26 mouse cellular contexts compared by ENCODE assay signal in genomic region chr13:105619308-105619707, GRCm38 (mm10).
"Had no signal": no experiment of that assay in that cellular context is flagged by ENCODE, and none has a peak within 500 bp of the region (broad histone marks: within the 10 kb centered on the region; RNA-seq: fewer than 3 reads in every experiment).

No protein-coding gene starts in this region.

- H3K4me1 ChIP-seq: heart, embryonic 10.5 days; heart, embryonic 12.5 days; hindbrain, embryonic 10.5 days; hindbrain, embryonic 12.5 days; intestine, embryonic 15.5 days; limb, embryonic 13.5 days; limb, embryonic 15.5 days; liver, embryonic 12.5 days had no signal

- DNase-seq: gastrocnemius, adult 2 months; gastrocnemius, postnatal 10 days; gastrocnemius, postnatal 25 days; heart, postnatal 10 days; heart, postnatal 4 days; kidney, adult 18-20 months; kidney, adult 8-10 months; kidney, postnatal 14 days; kidney, postnatal 36 days; layer of hippocampus, adult 9-11 months; layer of hippocampus, postnatal 36 days; left cerebral cortex, postnatal 4 days had no signal

- H3K4me3 ChIP-seq: gastrocnemius, adult 2 months; heart, embryonic 10.5 days; heart, embryonic 12.5 days; hindbrain, embryonic 10.5 days; hindbrain, embryonic 12.5 days; intestine, embryonic 15.5 days; limb, embryonic 13.5 days; limb, embryonic 15.5 days; liver, embryonic 12.5 days had no signal

- H3K36me3 ChIP-seq: heart, embryonic 10.5 days; heart, embryonic 12.5 days; hindbrain, embryonic 10.5 days; hindbrain, embryonic 12.5 days; intestine, embryonic 15.5 days; limb, embryonic 13.5 days; limb, embryonic 15.5 days; liver, embryonic 12.5 days had no signal

- ATAC-seq: hindbrain, embryonic 16.5 days; inflammation-experienced regulatory T-cells, adult 6 months; intestine, embryonic 15.5 days; intestine, postnatal 0 days; liver, embryonic 12.5 days had no signal

- H3K27ac ChIP-seq: gastrocnemius, adult 2 months; heart, embryonic 10.5 days; hindbrain, embryonic 10.5 days; hindbrain, embryonic 12.5 days; hindbrain, embryonic 14.5 days; intestine, embryonic 15.5 days; kidney, postnatal 0 days; limb, embryonic 13.5 days; limb, embryonic 15.5 days; liver, embryonic 12.5 days; liver, embryonic 14.5 days had no signal

- H3K9ac ChIP-seq: heart, embryonic 12.5 days; hindbrain, embryonic 12.5 days; hindbrain, embryonic 14.5 days; intestine, embryonic 15.5 days; limb, embryonic 13.5 days; limb, embryonic 15.5 days; liver, embryonic 12.5 days; liver, embryonic 14.5 days had no signal

- H3K4me2 ChIP-seq: heart, embryonic 12.5 days; hindbrain, embryonic 12.5 days; hindbrain, embryonic 14.5 days; intestine, embryonic 15.5 days; limb, embryonic 13.5 days; limb, embryonic 15.5 days; liver, embryonic 12.5 days had no signal

- H3K27me3 ChIP-seq: heart, embryonic 12.5 days; hindbrain, embryonic 12.5 days; intestine, embryonic 15.5 days; limb, embryonic 13.5 days; limb, embryonic 15.5 days; liver, embryonic 12.5 days had no signal

- H3K9me3 ChIP-seq: heart, embryonic 10.5 days; heart, embryonic 12.5 days; hindbrain, embryonic 10.5 days; hindbrain, embryonic 12.5 days; intestine, embryonic 15.5 days; limb, embryonic 13.5 days; limb, embryonic 15.5 days; liver, embryonic 12.5 days had no signal
